Mouse (Mus musculus): ENCODE measurements around the gene Syt17.

Syt17 gene

DNA sequence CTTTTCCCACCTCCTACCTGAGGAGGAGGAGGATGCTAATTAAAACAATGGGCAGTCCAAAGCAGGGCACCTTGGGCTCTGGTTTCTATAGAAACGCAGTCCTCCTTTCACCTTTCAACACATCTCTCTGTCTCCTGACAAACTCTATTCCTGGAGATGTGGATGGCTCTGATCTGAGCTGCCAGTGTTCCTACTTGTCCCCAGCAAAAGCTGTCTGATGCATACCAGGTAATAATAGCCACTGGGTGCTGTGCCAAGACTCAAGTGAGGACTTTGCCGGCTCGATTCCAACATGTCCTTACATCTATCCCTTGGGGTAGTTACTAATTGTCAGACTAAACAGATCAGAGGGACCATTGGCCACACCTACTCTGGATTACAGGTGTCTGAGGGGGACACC lies 72.7 kb downstream of the Syt17 start:
- DNase-seq = peak; percentile 98

DNA sequence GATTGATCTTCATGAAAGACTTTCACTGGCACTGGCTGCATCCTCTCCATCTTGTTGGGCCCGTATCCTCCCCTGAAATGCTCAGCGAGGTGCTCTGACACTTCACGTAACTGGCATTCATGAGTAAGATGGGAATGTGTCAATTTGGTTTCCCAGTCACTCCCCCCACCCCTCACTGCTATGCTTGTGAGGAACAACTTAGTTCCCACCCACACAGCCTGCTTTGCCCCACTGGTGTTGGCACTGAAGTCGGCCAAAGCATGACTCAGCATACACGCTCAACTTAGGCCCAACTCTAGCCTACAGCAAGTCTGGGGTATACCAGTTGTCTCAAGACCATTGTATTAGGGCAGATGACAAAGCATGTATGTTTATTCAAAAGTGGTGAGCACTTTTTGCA lies 76.7 kb downstream of the Syt17 start:
- no peak for DNase-seq

DNA sequence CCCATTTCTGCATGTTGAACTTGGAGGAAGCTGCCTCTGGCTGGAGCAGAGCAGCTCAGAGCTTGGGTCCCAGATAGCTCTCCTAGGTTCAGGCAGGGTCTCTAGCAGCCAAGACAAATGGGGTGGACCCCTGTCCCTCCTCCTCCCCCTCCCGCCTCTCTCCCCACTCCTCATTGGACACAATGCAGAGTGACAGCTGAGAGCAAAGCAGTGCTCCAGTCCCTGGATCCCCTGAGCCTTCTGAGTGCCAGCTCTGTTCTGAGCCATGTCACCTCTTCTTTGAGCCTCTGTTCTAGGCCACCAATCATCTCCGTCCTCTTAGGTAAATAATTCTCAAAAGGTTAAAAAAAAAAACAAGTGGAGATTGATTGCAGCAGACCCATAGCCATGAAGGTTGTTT lies 78.3 kb downstream of the Syt17 start:
- DNase-seq = no peak

DNA sequence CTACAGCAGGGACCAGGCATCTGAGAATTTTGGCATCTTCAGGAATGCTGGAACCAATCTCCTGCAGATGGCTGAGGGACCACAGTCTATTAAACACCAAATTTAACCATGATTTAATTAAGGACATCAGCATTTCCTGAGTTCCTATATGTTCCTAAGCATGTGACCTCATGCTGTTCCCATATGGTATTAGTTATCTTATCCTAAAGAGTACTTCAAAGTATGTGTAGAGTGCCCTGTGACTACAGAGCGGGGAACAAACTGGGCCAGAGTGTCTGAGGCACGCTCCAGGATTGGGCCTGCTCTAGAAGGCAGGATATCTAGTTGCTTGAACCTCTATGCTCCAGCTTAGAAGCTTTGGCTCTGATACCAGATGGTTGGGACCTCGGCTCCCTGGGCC lies 82.1 kb downstream of the Syt17 start:
- no peak for DNase-seq

DNA sequence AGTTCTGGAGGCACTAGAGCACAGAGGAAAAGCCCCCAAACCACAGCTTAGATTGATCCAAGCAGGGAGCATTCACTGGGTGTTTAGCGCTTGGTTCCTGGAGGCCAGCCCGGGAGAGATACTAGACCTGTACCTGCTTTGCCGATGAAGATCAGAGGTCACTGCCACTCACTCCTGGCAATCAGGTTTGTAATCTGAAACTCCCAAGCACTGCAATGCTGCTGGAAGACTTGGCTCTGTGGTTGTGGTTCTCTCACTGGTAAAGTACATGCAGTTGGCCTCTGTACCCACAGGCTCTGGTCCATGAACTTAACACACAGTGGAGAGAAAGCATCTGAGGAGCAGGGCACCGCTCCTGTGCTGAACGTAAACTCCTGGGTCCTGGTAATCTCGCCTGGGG lies 82.8 kb downstream of the Syt17 start:
- no peak for DNase-seq

DNA sequence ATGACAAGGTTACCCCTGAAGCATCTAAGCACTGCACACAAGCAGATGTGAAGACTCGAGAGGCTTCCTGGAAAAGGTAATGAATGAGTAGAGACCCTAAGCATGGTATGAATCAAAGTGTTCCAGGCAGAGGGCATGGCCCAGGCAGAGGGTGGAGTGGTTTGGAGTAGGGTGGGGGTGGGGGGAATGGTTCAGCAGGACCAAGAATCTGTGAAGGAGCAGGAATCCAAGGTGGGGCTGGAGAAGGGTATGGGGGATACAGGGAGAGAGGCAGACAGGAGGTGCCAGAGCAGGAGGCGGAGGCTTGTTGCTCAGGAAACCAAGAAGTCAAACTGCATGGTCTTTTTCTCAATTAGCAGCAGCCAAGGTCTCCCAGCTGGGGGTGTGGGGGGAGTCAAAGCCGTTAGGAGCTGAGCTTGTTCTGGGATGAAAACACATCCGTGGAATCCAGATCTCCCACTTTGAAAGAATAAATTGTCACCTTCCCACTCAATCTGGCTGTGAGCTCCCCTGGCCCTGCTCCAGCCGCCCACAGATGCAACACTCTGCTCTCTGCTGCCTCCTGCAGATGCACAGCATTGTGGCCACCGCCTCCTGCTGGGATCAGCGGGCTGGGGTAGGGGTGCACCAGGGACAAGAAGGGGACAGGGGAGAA lies 83.5 kb downstream of the Syt17 start:
- peak; percentile 71 for DNase-seq

DNA sequence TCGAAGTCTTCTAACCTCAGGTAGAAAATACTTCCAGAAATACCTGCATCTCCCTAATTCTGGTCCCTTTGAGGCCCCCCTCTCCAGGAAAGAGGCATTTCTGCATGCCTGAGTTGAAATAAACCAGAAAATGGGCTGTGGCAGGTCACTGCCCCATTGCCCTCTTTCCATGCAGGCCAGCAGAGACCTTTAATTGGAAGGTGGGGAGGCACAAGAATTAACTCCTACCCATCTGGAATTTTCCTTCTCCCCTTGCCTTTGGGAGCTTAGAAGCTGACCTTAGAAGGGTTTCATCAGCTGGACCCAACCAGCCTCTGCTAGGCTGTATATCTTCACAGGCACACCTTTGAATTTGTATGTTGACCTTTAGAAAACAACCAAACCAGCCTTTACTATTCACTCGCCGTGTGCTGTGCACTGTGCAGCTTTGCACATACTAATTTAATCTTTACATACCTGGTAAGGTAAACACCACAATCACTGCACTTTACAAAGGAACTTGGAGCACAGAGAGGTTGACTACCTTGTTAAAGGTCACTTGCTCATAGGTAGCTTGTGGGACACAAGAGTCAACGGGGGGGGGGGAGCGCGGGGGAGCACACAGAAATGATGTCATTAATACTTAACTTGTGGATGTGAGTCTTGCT lies 84.3 kb downstream of the Syt17 start:
- DNase-seq = peak; percentile 49

DNA sequence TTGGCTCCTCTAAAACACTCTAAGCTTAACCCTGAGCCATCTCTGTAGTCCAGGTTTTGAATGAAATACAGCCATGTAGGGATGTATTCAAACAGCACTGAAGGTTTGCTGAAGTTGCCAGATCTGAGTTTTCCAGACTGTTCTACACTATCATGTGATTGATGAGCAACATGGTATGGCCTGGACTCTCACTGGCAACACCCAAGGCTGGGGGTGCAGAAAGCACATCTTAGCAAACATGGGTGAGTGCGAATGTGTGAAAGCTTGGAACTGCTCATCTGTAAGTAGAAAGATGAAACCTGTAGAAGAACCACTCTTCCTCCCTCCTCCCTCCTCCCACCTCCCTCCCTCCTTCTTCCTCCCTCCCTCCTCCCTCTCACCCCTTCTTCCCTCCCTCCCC lies 85.1 kb downstream of the Syt17 start:
- peak; percentile 33 for DNase-seq

DNA sequence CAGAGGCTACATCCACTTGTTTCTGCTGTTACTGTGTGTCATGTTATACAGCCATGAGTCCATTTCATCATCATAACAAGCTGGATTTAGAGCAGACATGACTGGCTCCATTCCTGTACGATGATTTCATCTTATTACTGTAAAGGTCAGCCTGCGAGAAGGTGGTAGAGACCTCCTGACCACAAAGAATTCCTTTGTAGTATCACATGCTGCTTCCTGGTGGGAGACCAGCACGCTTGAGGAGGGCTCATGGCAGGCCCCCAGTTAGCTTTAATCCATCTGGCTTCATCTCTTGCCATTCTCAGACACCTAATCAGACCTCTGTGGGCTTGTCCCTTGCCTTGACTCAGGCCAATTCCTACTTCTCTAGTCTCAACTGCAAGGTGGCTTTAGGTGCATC lies 85.8 kb downstream of the Syt17 start:
- DNase-seq = no peak

DNA sequence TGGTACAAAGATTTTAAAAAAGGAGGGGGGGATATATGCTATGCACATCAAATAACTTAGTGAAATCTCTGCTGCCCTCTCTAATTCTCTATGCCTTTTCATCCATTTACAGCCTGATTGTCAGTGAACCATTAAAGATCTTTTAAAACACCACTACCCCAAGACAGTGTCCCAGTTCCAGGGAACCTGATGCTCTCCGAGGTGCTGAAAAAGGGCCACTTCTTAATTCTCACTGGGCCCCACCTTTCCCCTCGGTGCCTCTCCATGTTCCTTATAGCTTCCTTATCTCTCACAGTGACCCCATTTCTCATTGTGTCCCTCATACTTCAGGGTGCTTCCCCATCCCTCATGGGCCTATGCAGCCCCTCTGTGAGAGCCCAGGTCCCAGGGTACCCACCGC lies 89.0 kb downstream of the Syt17 start:
- DNase-seq = no peak

DNA sequence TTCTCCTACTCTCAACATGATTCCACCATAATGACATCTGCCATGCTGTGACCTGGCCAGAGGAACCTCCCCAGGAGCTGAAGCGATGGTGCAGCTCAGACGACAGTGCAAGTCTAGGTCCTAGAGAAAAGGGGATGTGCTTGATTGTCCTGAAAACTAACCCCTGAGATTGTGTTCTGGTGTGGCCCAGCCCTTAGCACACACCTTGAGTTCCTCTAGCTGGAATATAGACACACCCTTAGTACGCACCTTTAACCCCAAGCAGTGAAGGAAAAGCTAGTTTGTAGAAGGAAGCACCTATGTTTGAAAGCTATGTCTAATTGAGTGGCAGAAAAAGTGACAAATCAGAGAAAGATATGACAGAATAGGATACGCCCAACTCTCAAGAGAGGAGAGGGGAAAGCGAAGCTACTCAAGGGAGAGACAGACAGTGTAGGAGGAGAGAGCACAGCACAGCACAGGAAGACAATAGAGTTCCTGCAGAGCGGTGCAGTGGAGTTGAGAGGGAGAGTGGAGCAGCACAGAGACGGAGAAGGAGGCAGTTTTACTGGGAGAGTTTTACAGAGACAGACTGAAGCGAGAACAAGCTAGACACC lies 91.5 kb downstream of the Syt17 start:
- peak; percentile 68 for DNase-seq

DNA sequence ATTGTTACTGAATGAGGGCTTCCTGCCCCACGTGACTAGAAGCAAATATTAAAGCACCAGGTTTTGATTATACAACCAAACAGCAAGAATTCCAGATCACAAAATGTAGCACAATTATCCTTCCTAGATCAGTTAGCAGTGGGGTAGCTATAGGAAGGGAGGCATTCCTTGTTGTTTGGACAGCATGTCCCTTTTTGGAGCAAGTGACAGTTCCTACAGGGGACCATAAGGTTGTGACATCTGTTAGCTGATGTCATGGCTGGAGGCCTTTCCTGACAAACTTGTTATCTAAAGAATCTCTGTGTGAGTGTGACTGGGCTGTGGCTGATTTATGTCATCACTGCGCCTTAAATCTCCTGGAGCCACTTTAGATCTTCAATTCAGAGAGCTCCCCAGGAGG lies 97.2 kb downstream of the Syt17 start:
- DNase-seq = peak; percentile 8

DNA sequence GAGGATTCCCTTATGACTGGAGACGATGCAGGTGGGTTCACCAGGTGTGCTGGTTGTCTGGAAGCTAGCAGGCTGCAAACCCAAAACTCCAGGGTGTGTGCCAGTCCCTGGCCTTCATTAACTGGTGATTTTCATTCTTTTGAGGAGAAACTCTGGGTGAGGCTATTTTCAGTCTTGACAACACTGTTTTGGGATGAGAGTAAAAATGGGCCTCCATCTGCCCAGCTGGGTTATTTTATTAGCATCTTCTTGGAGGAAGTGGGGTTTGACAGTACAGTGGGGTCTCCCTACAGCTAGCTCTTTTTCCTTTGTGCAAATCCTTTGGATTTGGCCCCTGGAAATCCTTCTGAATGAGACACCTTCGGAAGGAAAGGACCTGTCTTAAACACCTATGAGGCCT lies 101.1 kb downstream of the Syt17 start:
- DNase-seq = no peak

DNA sequence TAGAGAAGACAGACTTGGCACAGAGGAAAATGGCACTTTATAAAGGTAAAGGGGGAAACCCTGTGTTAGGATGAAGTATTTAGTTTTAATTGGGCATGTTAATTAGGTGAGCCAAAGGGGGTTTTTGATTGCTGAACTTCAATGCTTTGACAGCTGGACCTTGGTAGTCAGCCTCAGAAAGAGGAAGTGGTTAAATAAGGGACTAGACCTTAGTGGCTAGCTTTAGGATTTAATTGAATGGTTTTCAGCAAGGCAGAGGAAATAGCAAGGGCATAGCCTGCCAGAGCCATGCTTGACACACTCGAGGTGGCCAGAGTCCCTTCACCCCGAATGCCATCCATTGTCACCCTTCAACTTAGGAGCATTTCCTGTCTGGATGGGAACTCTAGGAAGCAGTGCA lies 101.6 kb downstream of the Syt17 start:
- DNase-seq = peak; percentile 66

DNA sequence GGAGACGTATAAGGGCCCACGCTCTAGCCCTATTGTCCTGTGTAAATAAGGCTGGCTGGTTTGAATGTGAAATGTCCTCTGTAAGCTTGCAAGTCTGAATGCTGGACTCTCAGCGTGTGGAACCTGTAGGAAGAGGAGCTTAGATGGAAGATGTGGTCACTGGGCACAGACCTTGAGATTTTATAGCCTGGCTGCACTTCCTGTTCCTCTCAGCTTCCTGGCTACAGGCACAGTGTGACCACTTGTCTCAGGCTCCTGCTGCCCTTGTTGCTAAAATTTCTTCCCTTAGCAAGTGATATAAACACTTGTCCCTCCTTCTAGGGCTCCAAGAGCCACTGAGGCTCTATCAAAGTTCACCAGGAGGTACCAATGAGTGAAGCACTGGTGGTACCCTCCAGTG lies 102.6 kb downstream of the Syt17 start:
- DNase-seq = peak; percentile 42

DNA sequence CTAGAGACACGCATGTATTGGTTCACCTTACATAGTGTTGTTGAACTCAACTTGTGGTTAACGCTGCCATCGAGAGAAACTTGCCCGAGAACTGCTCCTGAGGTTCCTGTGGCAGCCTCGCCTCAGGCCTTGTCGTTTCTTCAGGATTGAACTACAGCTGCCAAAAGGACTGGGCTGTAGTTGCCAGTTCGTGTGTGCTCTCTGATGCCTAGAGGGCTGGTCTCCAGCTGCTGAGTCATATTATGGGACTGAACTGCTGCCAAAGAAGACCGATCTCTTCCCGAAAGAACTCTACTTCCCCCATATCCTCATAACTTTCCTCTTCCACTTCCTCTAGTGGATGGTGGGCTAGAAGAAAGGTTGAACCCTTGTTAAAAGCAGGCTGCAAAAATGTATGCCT lies 103.3 kb downstream of the Syt17 start:
- peak; percentile 75 for DNase-seq
